Mouse (Mus musculus): ENCODE results near the gene Zfp113. TPM values are rescaled to one million over a fixed set of nuclear protein-coding genes. Genes with fewer than 3 reads are reported as not detected.

The Zfp113 gene
- polyA plus RNA-seq, 1 experiment from 2014 or later = 10.0 TPM

- peaks cover 15% of the 10 kb centered on the region for H3K36me3 ChIP-seq (ENCODE audit: control insufficient read depth, insufficient read depth, low read length)
Measured at GRCm38 (mm10) chr5:138160842-138161665, 5.5 kb upstream of the Zfp113 start, which contains the start of gene Cops6. Gene Cops6 (plus strand): TSS chr5:138161071.

DNA sequence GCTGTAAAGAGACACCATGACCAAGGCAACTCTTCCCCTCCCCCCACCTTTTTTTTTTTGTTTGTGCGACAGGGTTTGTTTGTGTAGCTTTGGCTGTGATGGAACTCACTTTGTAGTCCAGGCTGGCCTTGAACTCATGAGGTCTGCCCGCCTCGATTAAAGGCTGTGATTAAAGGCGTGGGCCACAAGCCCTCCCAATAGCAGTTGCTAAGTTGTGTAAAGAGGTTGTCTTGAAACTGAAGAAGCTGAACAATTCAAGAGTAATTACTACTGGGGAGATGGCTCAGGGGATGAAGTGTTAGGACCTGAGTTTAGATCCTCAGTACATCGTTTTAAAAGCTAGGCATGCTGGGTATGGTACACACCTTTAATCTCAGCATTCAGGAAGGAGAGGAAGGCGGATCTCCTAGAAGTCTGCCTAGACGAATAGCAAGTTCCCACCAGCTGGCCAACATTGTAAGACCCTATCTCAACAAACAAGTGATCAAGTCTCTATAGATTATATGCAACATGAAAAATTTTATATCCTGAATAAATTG is 4.7 kb upstream of the Zfp113 start:
- Histone ChIP-seq H3K9me3 (replicated peaks; ENCODE audit: control insufficient read depth, low read length) (no peaks in the 10 kb centered on the region), H3K4me1 (ENCODE audit: control insufficient read depth, insufficient read depth, low read length) (peaks cover 8% of the 10 kb centered on the region), H3K27me3 (ENCODE audit: control insufficient read depth, insufficient read depth, low read length) (no peaks in the 10 kb centered on the region), H3K36me3 (ENCODE audit: control insufficient read depth, insufficient read depth, low read length) (peaks cover 14% of the 10 kb centered on the region), H3K4me2 (peak overlapping the region; percentile 74), H3K27ac (ENCODE audit: low read depth, low read length) (peak overlapping the region; percentile 69), H3K4me3 (ENCODE audit: low read depth, low read length) (peak overlapping the region; percentile 84), H3K9ac (ENCODE audit: low read depth, low read length) (peak overlapping the region; percentile 93; the same call in 1 of the 2 replicates)
- no peak for ATAC-seq (replicated peaks; ENCODE audit: insufficient number of reproducible peaks, low FRiP score, low TSS enrichment)
- WGBS (ENCODE audit: insufficient replicate concordance) = 72% methylated on average over 7 of the region's 7 CpGs

More at GRCm38 (mm10) chr5:138160842-138161665, 5.5 kb upstream of the Zfp113 start, which contains the start of gene Cops6:
- Histone ChIP-seq H3K4me3 (ENCODE audit: low read depth, low read length) (peak within 1 kb of the TSS; percentile 84), H3K27me3 (ENCODE audit: control insufficient read depth, insufficient read depth, low read length) (no peaks in the 10 kb centered on the region), H3K4me2 (peak within 1 kb of the TSS; percentile 74), H3K9me3 (replicated peaks; ENCODE audit: control insufficient read depth, low read length) (no peaks in the 10 kb centered on the region), H3K9ac (ENCODE audit: low read depth, low read length) (peak within 1 kb of the TSS; percentile 93), H3K27ac (ENCODE audit: low read depth, low read length) (peak within 1 kb of the TSS; percentile 69), H3K4me1 (ENCODE audit: control insufficient read depth, insufficient read depth, low read length) (peaks cover 8% of the 10 kb centered on the region)
- WGBS (ENCODE audit: insufficient replicate concordance) = under 1% methylated on average over 42 of the region's 42 CpGs
- peak; percentile 93 for ATAC-seq (replicated peaks; ENCODE audit: insufficient number of reproducible peaks, low FRiP score, low TSS enrichment)

- Histone ChIP-seq H3K4me2 (peak overlapping the region; percentile 86), H3K36me3 (ENCODE audit: control insufficient read depth, insufficient read depth, low read length) (peaks cover 10% of the 10 kb centered on the region), H3K9me3 (replicated peaks; ENCODE audit: control insufficient read depth, low read length) (no peaks in the 10 kb centered on the region), H3K27ac (ENCODE audit: low read depth, low read length) (no peak overlapping the region), H3K27me3 (ENCODE audit: control insufficient read depth, insufficient read depth, low read length) (no peaks in the 10 kb centered on the region), H3K4me3 (ENCODE audit: low read depth, low read length) (peak overlapping the region; percentile 77), H3K9ac (ENCODE audit: low read depth, low read length) (no peak overlapping the region), H3K4me1 (ENCODE audit: control insufficient read depth, insufficient read depth, low read length) (peaks cover 4% of the 10 kb centered on the region; the same call in 1 of the 2 replicates)
- WGBS (ENCODE audit: insufficient replicate concordance) = 72% methylated on average over 3 of the region's 3 CpGs
- no peak for ATAC-seq (replicated peaks; ENCODE audit: insufficient number of reproducible peaks, low FRiP score, low TSS enrichment)
Measured at GRCm38 (mm10) chr5:138154390-138154789, 1.2 kb downstream of the Zfp113 start.

GRCm38 (mm10) chr5:138138585-138138984 is 17.0 kb downstream of the Zfp113 start:
- Histone ChIP-seq H3K36me3 (ENCODE audit: control insufficient read depth, insufficient read depth, low read length) (peaks cover 18% of the 10 kb centered on the region), H3K27me3 (ENCODE audit: control insufficient read depth, insufficient read depth, low read length) (no peaks in the 10 kb centered on the region), H3K4me2 (no peak overlapping the region), H3K9ac (ENCODE audit: low read depth, low read length) (no peak overlapping the region), H3K4me3 (ENCODE audit: low read depth, low read length) (no peak overlapping the region), H3K4me1 (ENCODE audit: control insufficient read depth, insufficient read depth, low read length) (peaks cover 2% of the 10 kb centered on the region; the same call in 1 of the 2 replicates), H3K27ac (ENCODE audit: low read depth, low read length) (no peak overlapping the region), H3K9me3 (replicated peaks; ENCODE audit: control insufficient read depth, low read length) (no peaks in the 10 kb centered on the region)
- WGBS (ENCODE audit: insufficient replicate concordance) = 56% methylated on average over 4 of the region's 4 CpGs
- ATAC-seq (replicated peaks; ENCODE audit: insufficient number of reproducible peaks, low FRiP score, low TSS enrichment) = no peak

DNA sequence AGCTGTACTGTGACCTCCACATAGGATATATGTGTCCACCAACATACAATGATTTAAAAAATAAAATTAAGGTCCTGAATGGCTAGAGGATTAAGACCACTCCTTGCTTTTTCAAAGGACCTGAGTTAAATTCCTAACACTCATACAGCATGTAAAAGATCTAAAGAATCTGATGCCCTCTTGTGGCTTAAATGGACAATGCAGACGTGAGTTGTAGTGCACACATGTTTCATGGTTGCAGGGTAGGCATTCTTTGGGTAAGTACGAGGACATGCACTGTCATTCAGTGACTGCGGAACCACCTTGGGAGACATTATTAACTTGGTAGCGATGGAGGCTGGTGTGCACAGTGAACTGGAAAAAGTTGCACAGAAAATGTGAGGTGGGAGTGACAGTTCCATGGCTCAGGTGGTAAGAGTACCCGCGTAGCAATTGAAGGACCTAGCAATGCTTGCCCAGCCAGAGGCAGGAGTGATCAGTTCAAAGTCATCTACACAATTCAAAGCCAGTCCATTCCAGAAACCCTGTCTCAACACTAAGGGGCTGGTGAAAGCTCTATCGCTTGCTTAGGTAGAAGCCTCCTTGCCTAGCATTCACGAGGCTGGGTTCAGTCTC is 17.5 kb downstream of the Zfp113 start:
- Histone ChIP-seq H3K36me3 (ENCODE audit: control insufficient read depth, insufficient read depth, low read length) (peaks cover 20% of the 10 kb centered on the region), H3K4me3 (ENCODE audit: low read depth, low read length) (no peak overlapping the region), H3K4me1 (ENCODE audit: control insufficient read depth, insufficient read depth, low read length) (peaks cover 2% of the 10 kb centered on the region; the same call in 1 of the 2 replicates), H3K9ac (ENCODE audit: low read depth, low read length) (no peak overlapping the region), H3K4me2 (no peak overlapping the region), H3K27ac (ENCODE audit: low read depth, low read length) (no peak overlapping the region), H3K27me3 (ENCODE audit: control insufficient read depth, insufficient read depth, low read length) (no peaks in the 10 kb centered on the region), H3K9me3 (replicated peaks; ENCODE audit: control insufficient read depth, low read length) (no peaks in the 10 kb centered on the region)
- no peak for ATAC-seq (replicated peaks; ENCODE audit: insufficient number of reproducible peaks, low FRiP score, low TSS enrichment)
- 54% methylated on average over 8 of the region's 8 CpGs for WGBS (ENCODE audit: insufficient replicate concordance)

DNA sequence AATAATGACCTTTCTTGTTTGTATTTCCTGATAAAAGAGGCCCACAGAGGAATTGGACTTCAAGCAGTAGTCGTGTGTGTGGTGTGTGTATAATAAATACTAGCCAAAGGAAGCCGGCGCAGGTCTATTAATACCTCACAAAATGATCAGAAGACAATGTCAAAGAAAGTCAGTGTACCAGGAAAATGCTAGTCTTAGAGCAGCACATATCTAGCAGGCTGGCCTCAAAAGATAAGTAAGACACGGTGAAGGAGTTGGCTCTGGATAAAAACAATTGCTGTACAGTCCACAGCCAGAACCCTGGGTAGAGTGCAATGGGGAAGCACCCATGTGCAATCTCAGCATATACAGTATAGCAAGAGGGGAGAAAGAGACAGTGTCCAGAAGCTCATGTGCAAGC is 18.3 kb downstream of the Zfp113 start:
- WGBS (ENCODE audit: insufficient replicate concordance) = 58% methylated on average over 4 of the region's 4 CpGs
- ATAC-seq (replicated peaks; ENCODE audit: insufficient number of reproducible peaks, low FRiP score, low TSS enrichment) = no peak
- peaks cover 2% of the 10 kb centered on the region; the same call in 1 of the 2 replicates for H3K4me1 ChIP-seq (ENCODE audit: control insufficient read depth, insufficient read depth, low read length)
- H3K27me3 ChIP-seq (ENCODE audit: control insufficient read depth, insufficient read depth, low read length) = no peaks in the 10 kb centered on the region
- H3K9ac ChIP-seq (ENCODE audit: low read depth, low read length) = no peak overlapping the region
- H3K9me3 ChIP-seq (replicated peaks; ENCODE audit: control insufficient read depth, low read length) = no peaks in the 10 kb centered on the region
- no peak overlapping the region for H3K4me3 ChIP-seq (ENCODE audit: low read depth, low read length)
- H3K36me3 ChIP-seq (ENCODE audit: control insufficient read depth, insufficient read depth, low read length) = peaks cover 22% of the 10 kb centered on the region
- no peak overlapping the region for H3K27ac ChIP-seq (ENCODE audit: low read depth, low read length)
- H3K4me2 ChIP-seq = no peak overlapping the region

- Histone ChIP-seq H3K4me3 (ENCODE audit: low read depth, low read length) (no peak overlapping the region), H3K36me3 (ENCODE audit: control insufficient read depth, insufficient read depth, low read length) (peaks cover 35% of the 10 kb centered on the region), H3K9ac (ENCODE audit: low read depth, low read length) (no peak overlapping the region), H3K4me1 (ENCODE audit: control insufficient read depth, insufficient read depth, low read length) (peaks cover 2% of the 10 kb centered on the region; the same call in 1 of the 2 replicates), H3K4me2 (no peak overlapping the region), H3K27ac (ENCODE audit: low read depth, low read length) (no peak overlapping the region), H3K27me3 (ENCODE audit: control insufficient read depth, insufficient read depth, low read length) (no peaks in the 10 kb centered on the region), H3K9me3 (replicated peaks; ENCODE audit: control insufficient read depth, low read length) (no peaks in the 10 kb centered on the region)
- ATAC-seq (replicated peaks; ENCODE audit: insufficient number of reproducible peaks, low FRiP score, low TSS enrichment) = no peak
- 84% methylated on average over 5 of the region's 5 CpGs for WGBS (ENCODE audit: insufficient replicate concordance)
Measured at GRCm38 (mm10) chr5:138132425-138133064, 23.0 kb downstream of the Zfp113 start.

- 83% methylated on average over 3 of the region's 3 CpGs for WGBS (ENCODE audit: insufficient replicate concordance)
- H3K9ac ChIP-seq (ENCODE audit: low read depth, low read length) = peak overlapping the region; percentile 91; the same call in 1 of the 2 replicates
- H3K9me3 ChIP-seq (replicated peaks; ENCODE audit: control insufficient read depth, low read length) = no peaks in the 10 kb centered on the region
- H3K27ac ChIP-seq (ENCODE audit: low read depth, low read length) = no peak overlapping the region
- H3K4me2 ChIP-seq = peak overlapping the region; percentile 71
- peaks cover 3% of the 10 kb centered on the region; the same call in 1 of the 2 replicates for H3K4me1 ChIP-seq (ENCODE audit: control insufficient read depth, insufficient read depth, low read length)
- H3K36me3 ChIP-seq (ENCODE audit: control insufficient read depth, insufficient read depth, low read length) = peaks cover 6% of the 10 kb centered on the region; the same call in 1 of the 2 replicates
- no peaks in the 10 kb centered on the region for H3K27me3 ChIP-seq (ENCODE audit: control insufficient read depth, insufficient read depth, low read length)
- H3K4me3 ChIP-seq (ENCODE audit: low read depth, low read length) = peak overlapping the region; percentile 83
- ATAC-seq (replicated peaks; ENCODE audit: insufficient number of reproducible peaks, low FRiP score, low TSS enrichment) = no peak
Measured at GRCm38 (mm10) chr5:138118041-138118440, 37.5 kb downstream of the Zfp113 start.
